Mouse (Mus musculus) ES-Bruce4 (cell line): ENCODE measurements at regions not wholly inside any gene's neighbourhood (a gene's known extent, or its start where the extent isn't known, plus 50 kb on each side); places are given as distances from the start of the nearest gene placed in this dataset.

Experiments
- CTCF ChIP-seq: IDR thresholded peaks from one replicate; pipeline ENCODE4 v1.8.1; 2011; ENCODE audit warnings: low read depth, low read length
- POLR2A ChIP-seq: IDR thresholded peaks from one replicate; pipeline ENCODE4 v1.8.1; 2011; ENCODE audit warnings: low read length; ENCODE audit not compliant: insufficient read depth

- TF ChIP-seq CTCF (no peak), POLR2A (no peak)
Observed at GRCm38 (mm10) chr8:37049969-37050683, 56.7 kb downstream of the AI429214 start.
